Comparison of ENCODE assay signal across 18 mouse cellular contexts in the genomic region with DNA sequence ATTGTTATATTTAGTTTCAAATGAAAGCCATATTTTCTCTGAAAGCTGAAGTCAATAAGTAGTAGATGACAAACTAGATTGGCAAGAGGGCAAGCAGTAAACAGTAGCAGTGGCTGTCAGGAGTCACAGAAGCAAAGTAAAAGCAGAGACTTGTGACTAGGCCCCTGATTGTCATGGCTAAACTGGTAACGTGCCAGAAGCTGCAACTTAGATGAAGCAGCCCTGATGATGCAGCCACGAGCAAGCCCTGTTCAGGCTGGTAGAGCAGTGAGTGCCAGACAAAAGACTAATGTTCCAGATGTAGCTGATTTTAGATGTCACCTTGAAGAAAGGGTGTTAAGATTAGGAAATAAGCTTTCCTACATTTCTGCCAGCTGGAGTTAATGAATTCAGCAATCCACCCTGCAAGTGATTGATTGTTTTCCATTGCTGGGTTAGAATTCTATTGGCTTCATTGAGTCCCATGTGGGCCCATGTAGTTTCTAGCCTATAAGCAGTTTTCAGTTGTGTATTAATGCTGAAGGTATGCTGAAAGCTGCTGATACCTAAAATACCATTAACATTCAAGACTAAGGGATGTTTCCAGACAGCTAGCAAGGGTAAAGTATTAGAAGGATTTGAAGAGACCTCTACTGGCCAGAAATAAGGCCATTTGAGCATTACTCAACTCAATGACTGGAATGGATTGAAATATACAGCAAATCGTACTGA. TPM values are rescaled to one million over a fixed set of nuclear protein-coding genes. Genes with fewer than 3 reads are reported as not detected.
DNase-seq lines count a peak whose midpoint lies in the region; ATAC-seq and TF ChIP-seq lines count a peak whose summit lies in the region.
"Had no signal": no experiment of that assay in that cellular context is flagged by ENCODE, and none has a peak within 500 bp of the region (broad histone marks: within the 10 kb centered on the region; RNA-seq: fewer than 3 reads in every experiment).

No protein-coding gene starts in this region.

- H3K36me3 ChIP-seq in hindbrain, embryonic 13.5 days: peaks cover 6% of the 10 kb centered on the region; the same call in 1 of the 2 replicates
- H3K36me3 ChIP-seq in hindbrain, embryonic 10.5 days: peaks cover 24% of the 10 kb centered on the region
- 0 out of 2 replicates have a peak, but pooled peaks cover 14% of the 10 kb centered on the region for H3K36me3 ChIP-seq in lung, embryonic 14.5 days (ENCODE audit: insufficient read depth)

- H3K27ac ChIP-seq in hindbrain, embryonic 13.5 days: peak overlapping the region; percentile 64; the same call in 1 of the 2 replicates
- no peak overlapping the region for H3K27ac ChIP-seq in hindbrain, embryonic 10.5 days
- no peak overlapping the region for H3K27ac ChIP-seq in lung, embryonic 14.5 days (ENCODE audit: low read depth)
- H3K27ac ChIP-seq: embryonic facial prominence, embryonic 10.5 days; limb, embryonic 12.5 days; stomach, embryonic 15.5 days had no signal

- no peak overlapping the region for H3K9ac ChIP-seq in hindbrain, embryonic 13.5 days
- H3K9ac ChIP-seq in lung, embryonic 14.5 days: no peak overlapping the region
- H3K9ac ChIP-seq: limb, embryonic 12.5 days; stomach, embryonic 15.5 days had no signal

- H3K4me2 ChIP-seq in hindbrain, embryonic 13.5 days: no peak overlapping the region
- no peak overlapping the region for H3K4me2 ChIP-seq in lung, embryonic 14.5 days
- H3K4me2 ChIP-seq: limb, embryonic 12.5 days; stomach, embryonic 15.5 days had no signal

- H3K9me3 ChIP-seq in hindbrain, embryonic 13.5 days: no peaks in the 10 kb centered on the region
- H3K9me3 ChIP-seq in hindbrain, embryonic 10.5 days: no peaks in the 10 kb centered on the region
- H3K9me3 ChIP-seq in lung, embryonic 14.5 days (ENCODE audit: low read depth, low read length): no peaks in the 10 kb centered on the region
- H3K9me3 ChIP-seq: embryonic facial prominence, embryonic 10.5 days; limb, embryonic 12.5 days; stomach, embryonic 15.5 days had no signal

- H3K4me3 ChIP-seq in hindbrain, embryonic 13.5 days: no peak overlapping the region
- no peak overlapping the region for H3K4me3 ChIP-seq in hindbrain, embryonic 10.5 days
- no peak overlapping the region for H3K4me3 ChIP-seq in lung, embryonic 14.5 days (ENCODE audit: low read depth, low read length)
- H3K4me3 ChIP-seq: embryonic facial prominence, embryonic 10.5 days; erythroblast, embryonic 14.5 days; limb, embryonic 12.5 days; stomach, embryonic 15.5 days had no signal

- WGBS in hindbrain, embryonic 13.5 days: 60% methylated on average over 3 of the region's 3 CpGs
- 83% methylated on average over 3 of the region's 3 CpGs for WGBS in hindbrain, embryonic 10.5 days
- WGBS in lung, embryonic 14.5 days: 71% methylated on average over 3 of the region's 3 CpGs

- no peak for ATAC-seq in hindbrain, embryonic 13.5 days (ENCODE audit: low FRiP score)
- no peak for ATAC-seq in lung, embryonic 14.5 days (ENCODE audit: insufficient read depth)
- ATAC-seq: forebrain, embryonic 16.5 days had no signal

- peak; percentile 53 for DNase-seq in adrenal gland, adult 2 months
- no peak for DNase-seq in adrenal gland, postnatal 4 days (ENCODE audit: low spot score in 2 of 2)
- no peak for DNase-seq in hindbrain, embryonic 10.5 days (ENCODE audit: low spot score)
- DNase-seq in lung, embryonic 14.5 days: no peak
- no peak for DNase-seq in lung, adult 18-20 months
- DNase-seq in brain, adult 2 months (ENCODE audit: low read depth, low spot score): peak; percentile 35
- DNase-seq in embryo, embryonic 10.5 days (ENCODE audit: low spot score): no peak
- DNase-seq: cerebellum, postnatal 25 days; heart, postnatal 4 days; kidney, adult 18-20 months; lung, adult 2 months; right cerebral cortex, adult 18-20 months had no signal

- H3K27me3 ChIP-seq in hindbrain, embryonic 13.5 days: no peaks in the 10 kb centered on the region
- H3K27me3 ChIP-seq in hindbrain, embryonic 10.5 days (ENCODE audit: insufficient read depth, poor library complexity, severe bottlenecking): no peaks in the 10 kb centered on the region
- no peaks in the 10 kb centered on the region for H3K27me3 ChIP-seq in lung, embryonic 14.5 days (ENCODE audit: insufficient read depth, low read length)
- H3K27me3 ChIP-seq: limb, embryonic 12.5 days; stomach, embryonic 15.5 days had no signal

- H3K4me1 ChIP-seq in hindbrain, embryonic 13.5 days (replicated peaks): peaks cover 36% of the 10 kb centered on the region
- H3K4me1 ChIP-seq in hindbrain, embryonic 10.5 days (replicated peaks): peaks cover 15% of the 10 kb centered on the region
- H3K4me1 ChIP-seq in lung, embryonic 14.5 days (ENCODE audit: insufficient read depth): peaks cover 5% of the 10 kb centered on the region; the same call in 1 of the 2 replicates
- H3K4me1 ChIP-seq: stomach, embryonic 15.5 days had no signal

- TF ChIP-seq CTCF in lung, embryonic 14.5 days (IDR thresholded peaks at IDR 0.05; ENCODE audit: low read depth): peak; percentile 5; the same call in 1 of the 2 replicates

RNA-seq across cellular contexts. Expression of gene Slc30a9, which starts 5.2 kb away (rescaled TPM):
- total RNA-seq in adrenal gland, adult 2 months (2021): 100 to 1,000 TPM; 132 to 138 TPM
- 31.6 and 32.5 TPM in 2 replicates for polyA plus RNA-seq in adrenal gland, adult 2 months (2012; rRNA removed)
- 100 to 1,000 TPM; 101 to 115 TPM for total RNA-seq in adrenal gland, postnatal 4 days (2021)
- 150 and 153 TPM in 2 replicates for polyA plus RNA-seq in hindbrain, embryonic 13.5 days (2015; fragmentation: Nextera tagmentation; extraction: Ambion mirVana)
- 102 and 106 TPM in 2 replicates for polyA plus RNA-seq in hindbrain, embryonic 10.5 days (2016; fragmentation: Nextera tagmentation; extraction: Ambion mirVana)
- polyA plus RNA-seq in lung, embryonic 14.5 days (2014; fragmentation: Nextera tagmentation; extraction: Ambion mirVana): 93.7 and 109 TPM in 2 replicates

RNA-seq across cellular contexts. Expression of gene Tmem33, which starts 51.6 kb away (rescaled TPM):
- total RNA-seq in adrenal gland, adult 2 months (2021): 100 to 1,000 TPM; 127 to 188 TPM
- 158 and 210 TPM in 2 replicates for polyA plus RNA-seq in adrenal gland, adult 2 months (2012; rRNA removed)
- 10 to 100 TPM; 74.6 to 83.9 TPM for total RNA-seq in adrenal gland, postnatal 4 days (2021)
- polyA plus RNA-seq in hindbrain, embryonic 13.5 days (2015; fragmentation: Nextera tagmentation; extraction: Ambion mirVana): 89.8 and 93.8 TPM in 2 replicates
- polyA plus RNA-seq in hindbrain, embryonic 10.5 days (2016; fragmentation: Nextera tagmentation; extraction: Ambion mirVana): 118 and 120 TPM in 2 replicates
- 73.9 and 77.9 TPM in 2 replicates for polyA plus RNA-seq in lung, embryonic 14.5 days (2014; fragmentation: Nextera tagmentation; extraction: Ambion mirVana)

Comparison
In these comparisons a context has a peak if more than half of its experiments do, and no peak if none do; other contexts are left out.
1. DNase-seq: peak in adrenal gland, adult 2 months (single experiment) and brain, adult 2 months (single experiment); none in adrenal gland, postnatal 4 days (0 of 2), hindbrain, embryonic 10.5 days (single experiment), lung, embryonic 14.5 days (single experiment), lung, adult 18-20 months (0 of 2) and embryo, embryonic 10.5 days (single experiment).